Mouse (Mus musculus) left cerebral cortex, postnatal 14 days (tissue): ENCODE measurements around the gene Prpf19. TPM values are rescaled to one million over a fixed set of nuclear protein-coding genes. Genes with fewer than 3 reads are reported as not detected.
A peak's percentile ranks its signal among the peaks of the same experiment; 100 is the strongest.

Experiments
- DNase-seq, 2 experiments: peaks; one replicate each; pipeline ENCODE4 v3.0.0; 2021 to 2022; ENCODE audit warnings: low spot score in 2 of 2, mixed read lengths in 1 of 2
- intact Hi-C: fragments of 180-260 bp; cut with DNase I; formaldehyde crosslinking; loops from one replicate; pipeline ENCODE4 v1.15.1; 2025
- total RNA-seq, 2 experiments: library from RNA; stranded (reverse); gene quantifications; 2 replicates each; pipeline ENCODE4 v1.2.3; 2021

Gene Prpf19
- total RNA-seq, 2 experiments from 2014 or later: 185 to 190 TPM

DNA sequence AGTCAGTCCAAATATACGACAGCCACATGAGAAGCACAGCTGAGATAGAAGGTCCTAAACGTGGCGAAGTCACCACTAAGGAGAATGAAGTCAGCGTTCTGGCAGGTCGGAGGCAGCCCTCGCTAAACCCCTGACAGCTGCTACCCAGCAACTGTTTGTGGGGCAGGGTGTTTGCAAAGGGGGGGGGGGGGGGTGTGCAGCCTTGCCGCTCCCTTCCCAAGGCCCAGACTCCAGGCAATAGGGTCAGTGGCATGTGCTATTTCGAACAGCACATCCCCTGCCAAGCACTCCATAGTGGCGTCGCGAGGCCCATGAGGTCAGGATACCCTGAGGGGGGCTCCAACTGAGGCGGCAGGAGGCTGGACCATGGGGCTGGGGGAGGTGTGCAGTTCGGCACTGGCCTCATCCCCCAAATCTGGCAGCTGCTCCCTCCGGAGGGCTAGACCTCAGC, 14.0 kb upstream of the Prpf19 start:
- intact Hi-C loops: loop anchor here (1.0 kb wide), 1 partner anchor 11 kb away; no protein-coding TSS in a partner anchor
- DNase-seq: no peak

DNA sequence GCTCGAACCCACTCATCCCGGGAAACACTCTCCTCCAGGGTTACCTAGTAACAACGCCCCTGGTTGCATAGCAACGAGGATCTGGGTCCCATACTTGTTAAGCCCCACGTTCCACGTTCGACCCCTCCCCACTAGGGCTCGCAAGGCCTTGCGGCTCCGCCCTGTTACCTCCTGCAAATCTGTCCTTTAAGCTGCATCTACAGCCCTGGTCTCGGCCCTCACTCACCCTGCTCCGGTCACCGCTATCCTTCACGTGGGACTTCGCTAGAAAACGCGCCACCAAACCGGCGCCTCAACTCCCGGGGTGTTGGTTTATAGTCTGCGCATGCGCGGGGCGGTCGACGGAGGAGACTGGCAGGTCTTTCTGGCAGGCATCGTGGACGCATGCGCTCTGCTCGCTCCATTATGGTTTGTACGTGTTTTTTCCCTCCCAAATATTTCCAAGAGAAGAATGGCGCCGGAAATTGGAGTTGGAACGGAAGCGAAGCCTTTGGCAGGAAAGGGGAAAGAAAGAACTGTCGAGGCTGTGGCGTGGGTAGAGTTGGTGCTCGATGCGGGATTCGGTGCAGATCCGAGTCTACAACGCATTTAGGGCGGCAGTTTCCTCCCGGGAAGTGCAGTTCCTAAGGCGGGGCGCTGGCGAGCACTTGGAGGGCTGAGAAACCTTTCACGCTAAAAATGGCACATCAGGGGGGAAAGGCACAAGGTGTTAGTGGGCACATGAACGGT, 13.4 kb upstream of the Prpf19 start, which contains the start of gene Tmem109:
TSS of gene Tmem109 (minus strand) at position 576 of the 729 bp plus-strand sequence.
- DNase-seq: peak; percentile 93 to 95
- intact Hi-C loops: loop anchor here (1.0 kb wide), 1 partner anchor 11 kb away; no protein-coding TSS in a partner anchor

DNA sequence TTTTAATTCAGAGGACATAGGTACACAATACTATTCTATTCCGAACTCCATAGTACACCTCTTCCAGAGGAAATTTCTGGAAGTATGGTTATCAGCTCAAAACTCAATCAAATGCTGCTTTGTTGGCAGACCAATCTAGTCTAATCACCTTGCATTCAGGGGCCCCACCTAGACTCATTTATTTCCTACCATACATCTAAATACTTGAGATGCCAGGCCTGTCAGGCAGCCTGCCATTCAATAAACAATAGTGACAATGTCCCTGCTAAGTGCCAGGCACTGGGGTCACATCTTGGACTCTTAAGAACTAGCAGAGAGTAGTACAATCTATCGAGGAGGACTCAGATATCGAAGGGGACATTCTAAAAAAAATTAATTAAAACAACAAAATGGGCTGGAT, 2.8 kb upstream of the Prpf19 start:
- no peak for DNase-seq
- intact Hi-C loops: no loop called here

DNA sequence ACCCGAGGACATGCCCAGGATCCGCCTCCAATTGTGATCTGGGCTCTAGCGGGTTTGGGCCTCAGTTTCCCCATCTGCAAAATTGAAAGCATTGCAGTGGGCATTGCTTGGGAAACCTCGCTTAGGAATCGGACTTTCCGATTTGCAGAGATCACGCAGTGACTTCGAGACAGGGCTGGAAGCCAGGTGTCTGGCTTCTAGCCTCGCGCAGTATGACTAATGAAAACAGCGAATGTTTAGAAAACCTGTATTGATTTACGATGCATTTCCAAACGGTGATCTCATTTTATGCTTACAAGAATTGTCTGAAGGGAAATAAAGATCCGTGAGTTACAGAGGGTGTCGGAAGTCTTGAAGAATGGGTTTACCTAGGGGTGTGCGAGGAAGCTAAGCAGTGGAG, 677 bp downstream of the Prpf19 start:
- DNase-seq: no peak
- intact Hi-C loops: loop anchor here (5.0 kb wide), 1 partner anchor 47 kb away; no protein-coding TSS in a partner anchor

DNA sequence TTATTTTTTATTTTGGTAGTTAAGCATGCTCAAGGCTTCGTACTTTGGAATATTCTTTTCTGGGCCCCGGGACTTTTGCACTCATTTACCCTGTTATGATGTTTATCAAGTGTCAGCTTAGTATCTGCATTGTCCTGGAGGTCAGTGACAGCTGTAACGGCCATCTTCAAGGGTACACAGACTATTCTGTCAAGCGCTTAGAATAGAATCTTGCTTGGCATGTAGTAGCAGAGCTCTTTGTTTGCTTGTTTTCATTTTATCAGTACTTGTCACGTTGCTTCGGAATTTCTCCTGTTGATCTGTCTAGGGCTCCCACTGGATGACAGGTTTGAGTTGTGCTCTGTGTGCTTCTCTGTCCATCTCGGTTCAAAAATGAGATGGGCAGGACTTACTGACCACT, 1.8 kb downstream of the Prpf19 start:
- no peak for DNase-seq
- intact Hi-C loops: loop anchor here (5.0 kb wide), 1 partner anchor 45 kb away; no protein-coding TSS in a partner anchor

DNA sequence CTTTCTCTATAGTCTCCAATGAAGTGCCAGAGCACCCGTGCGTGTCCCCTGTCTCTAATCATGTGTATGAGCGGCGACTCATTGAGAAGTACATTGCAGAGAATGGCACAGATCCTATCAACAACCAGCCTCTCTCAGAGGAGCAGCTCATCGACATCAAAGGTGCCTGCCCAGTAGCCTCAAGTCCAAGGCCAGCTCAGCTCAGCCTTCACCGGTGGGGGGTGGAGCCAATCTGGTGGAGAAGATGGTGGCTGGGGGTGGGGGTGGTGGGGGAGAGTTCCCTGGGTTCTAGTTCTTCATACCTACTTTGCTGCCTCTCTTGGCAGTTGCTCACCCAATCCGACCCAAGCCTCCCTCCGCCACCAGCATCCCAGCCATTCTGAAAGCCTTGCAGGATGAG, 2.5 kb downstream of the Prpf19 start:
- no peak for DNase-seq
- intact Hi-C loops: loop anchor here (5.0 kb wide), 1 partner anchor 45 kb away; no protein-coding TSS in a partner anchor

DNA sequence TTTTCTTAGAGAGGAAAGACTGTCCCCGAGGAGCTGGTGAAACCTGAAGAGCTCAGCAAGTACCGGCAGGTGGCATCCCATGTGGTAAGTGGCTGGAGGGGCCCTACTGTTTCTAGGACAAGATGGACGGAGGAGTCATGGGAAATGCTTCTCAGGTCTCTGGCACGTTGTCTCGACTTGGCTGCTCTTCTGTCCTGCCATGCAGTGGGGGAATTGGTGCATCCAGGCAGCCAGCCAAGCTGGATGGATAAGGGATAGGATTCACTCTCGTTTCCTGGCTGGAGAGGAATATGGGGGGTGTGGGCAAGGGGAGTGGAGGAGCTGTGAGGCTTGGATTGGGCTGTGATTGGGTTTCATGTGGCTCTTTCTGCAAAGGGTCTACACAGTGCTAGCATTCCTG, 5.3 kb downstream of the Prpf19 start:
- intact Hi-C loops: no loop called here
- DNase-seq: no peak

DNA sequence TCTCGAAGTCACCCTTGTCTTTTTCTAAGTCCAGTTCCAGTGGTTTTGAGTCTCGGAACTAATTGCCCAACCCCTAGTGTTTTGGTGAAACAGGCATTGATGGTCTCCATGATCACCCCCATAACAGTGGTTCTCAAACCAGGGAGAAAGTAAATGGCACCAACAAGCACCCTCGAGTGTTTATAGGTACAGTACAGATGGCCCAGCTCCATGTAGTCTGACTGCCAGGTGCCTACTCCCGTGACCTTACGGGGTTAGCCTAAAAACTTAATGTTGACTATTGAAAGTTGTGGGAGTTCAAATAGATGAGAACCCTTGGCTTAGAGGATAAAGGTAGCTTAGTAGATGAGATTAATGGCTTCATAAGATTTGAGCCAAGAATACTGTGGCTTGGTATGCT, 6.0 kb downstream of the Prpf19 start:
- intact Hi-C loops: no loop called here
- no peak for DNase-seq

DNA sequence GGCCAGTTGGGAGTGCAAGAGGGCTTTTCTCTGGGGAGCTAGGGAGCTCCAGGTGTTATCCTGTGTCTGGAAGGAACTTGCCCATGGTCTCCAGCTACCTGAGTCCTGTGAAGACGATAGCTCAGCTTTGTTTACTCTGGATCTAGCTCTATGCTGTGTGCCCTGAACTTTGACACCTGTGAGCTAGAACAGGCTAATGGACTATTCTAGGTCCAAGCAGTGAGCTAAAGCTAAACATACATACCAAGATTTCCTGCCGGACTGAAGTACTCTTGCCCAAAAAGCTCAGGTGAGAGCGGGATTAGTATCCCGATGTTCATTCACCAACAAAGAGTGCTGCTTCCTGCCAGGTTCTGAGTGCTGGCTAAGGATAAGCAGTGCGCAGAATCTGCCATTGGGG, 9.5 kb downstream of the Prpf19 start:
- DNase-seq: no peak
- intact Hi-C loops: no loop called here

DNA sequence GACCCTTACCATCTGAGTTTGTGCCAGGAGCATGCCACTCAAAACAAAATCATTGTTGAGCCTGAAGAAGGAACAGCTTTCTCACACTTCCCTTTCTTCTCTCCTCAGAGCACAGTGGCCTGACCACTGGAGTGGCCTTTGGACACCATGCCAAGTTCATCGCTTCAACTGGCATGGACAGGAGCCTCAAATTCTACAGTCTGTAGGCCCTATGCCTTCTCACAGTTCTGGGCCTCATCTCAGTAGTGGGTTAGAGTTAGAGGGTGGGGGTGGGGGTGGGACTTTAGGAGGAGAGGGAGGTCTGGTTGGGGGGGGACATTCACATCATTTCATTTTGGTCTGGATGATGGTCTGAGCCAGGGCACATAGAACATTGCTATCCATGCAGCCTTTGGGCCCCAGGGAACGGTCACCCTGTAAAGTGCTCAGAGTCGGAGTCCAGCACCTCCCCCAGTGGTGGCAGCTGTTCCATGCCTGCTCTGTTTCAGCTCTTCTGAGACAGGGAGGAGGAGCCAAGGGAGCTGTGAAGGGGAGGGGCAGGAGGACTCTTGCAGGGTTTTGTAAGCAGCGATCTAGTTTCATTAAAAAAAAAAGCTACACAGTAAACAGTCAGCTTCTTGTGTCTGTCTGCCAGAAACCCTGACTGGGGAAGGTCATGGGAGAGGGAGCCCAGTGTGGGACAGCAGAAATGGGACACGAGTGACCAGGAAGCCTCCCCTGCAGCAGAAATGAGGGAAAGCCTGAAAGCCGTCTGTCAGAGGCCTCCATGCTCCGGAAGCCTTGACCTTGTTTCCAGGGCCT, 10.1 kb downstream of the Prpf19 start:
- intact Hi-C loops: loop anchor here (5.0 kb wide), 1 partner anchor 42 kb away; the partner anchor contains the start of gene Ccdc86
- peak; percentile 58 to 78 for DNase-seq

DNA sequence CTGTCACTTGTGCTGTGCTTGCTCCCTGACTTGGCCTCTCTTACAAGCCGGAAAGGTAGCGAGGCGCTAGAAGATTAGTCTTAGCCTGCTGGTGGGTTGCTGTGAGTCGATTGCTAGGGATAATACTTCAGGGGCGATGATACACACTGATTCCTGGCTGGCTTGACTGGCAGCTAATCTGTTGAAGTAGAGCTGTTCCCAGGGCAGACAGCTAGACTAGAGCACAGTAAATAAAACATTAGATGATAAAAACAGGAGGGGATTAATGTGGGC, 10.6 kb downstream of the Prpf19 start:
- no peak for DNase-seq
- intact Hi-C loops: loop anchor here (5.0 kb wide), 1 partner anchor 42 kb away; the partner anchor contains the start of gene Ccdc86

DNA sequence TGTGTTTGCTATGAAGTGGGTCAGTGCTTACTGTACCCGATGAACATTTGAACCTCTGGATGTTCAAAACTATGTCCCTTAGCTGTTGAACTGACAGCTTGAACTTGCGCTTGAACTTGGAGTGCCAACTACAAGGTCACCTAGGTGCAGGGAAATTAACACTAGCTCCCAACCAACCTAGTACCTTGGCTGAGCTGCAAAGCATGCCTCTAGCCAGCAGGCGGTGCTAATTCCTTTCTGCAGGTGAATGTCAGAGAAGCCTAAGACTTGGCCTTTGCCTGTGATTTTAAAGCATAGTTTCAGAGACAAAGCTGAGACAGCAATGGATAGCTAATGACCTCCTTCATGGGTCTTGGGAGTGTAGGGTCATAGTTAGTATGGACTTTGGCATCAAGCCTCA, 12.9 kb downstream of the Prpf19 start:
- intact Hi-C loops: loop anchor here (5.0 kb wide), 1 partner anchor 39 kb away; the partner anchor contains the start of gene Ccdc86
- peak; percentile 70 to 76 for DNase-seq

DNA sequence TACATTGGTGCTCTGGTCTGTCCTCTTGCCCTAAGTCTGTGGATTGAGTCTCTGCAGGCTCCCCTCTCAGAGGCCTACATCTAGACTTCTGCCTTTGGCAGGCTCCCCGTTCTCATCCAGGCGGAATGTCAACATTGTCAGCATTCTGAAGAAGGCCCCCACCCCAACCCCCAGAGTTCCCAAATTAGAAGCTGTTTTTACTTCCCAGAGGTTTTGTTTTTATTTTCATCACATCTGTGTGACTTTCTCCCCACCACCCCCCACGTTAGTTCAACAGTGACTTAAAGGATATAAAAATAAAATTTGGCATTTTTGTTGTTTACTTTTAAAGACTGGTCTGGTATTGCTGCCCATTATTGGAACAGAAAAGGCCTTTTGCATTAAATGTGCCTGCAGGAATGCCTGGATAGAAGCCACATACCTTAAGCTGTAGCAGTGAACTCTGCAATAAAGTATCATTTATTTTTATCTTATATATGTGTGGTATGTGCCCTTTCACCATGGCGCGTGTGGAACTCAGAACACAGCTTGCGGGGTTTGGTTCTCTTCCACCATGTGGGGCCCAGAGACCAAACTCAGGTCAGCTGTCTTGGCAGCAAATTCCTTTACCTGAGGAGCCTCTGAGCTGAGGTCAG, 14.2 kb downstream of the Prpf19 start:
- DNase-seq: no peak
- intact Hi-C loops: loop anchor here (5.0 kb wide), 1 partner anchor 38 kb away; the partner anchor contains the start of gene Ccdc86

DNA sequence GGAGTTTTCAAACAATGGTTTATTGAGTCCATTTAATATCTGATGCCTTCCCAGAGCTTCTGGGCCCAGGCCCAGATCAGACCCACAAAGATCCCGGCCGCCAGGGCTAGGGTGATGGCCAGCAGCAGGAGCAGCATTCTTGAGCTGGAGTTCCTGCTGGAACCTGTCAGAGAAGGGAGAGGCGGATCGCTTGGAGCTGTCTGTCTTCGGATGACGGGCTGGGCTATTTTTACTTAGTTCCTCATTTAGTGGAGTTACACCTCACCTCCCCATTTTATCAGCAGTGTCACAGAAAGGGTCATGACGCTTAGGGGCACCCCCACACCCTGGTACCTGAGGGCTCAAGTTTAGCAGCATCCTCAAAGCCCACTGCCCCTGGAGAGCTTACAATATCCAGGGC, 19.3 kb downstream of the Prpf19 start:
- intact Hi-C loops: no loop called here

DNA sequence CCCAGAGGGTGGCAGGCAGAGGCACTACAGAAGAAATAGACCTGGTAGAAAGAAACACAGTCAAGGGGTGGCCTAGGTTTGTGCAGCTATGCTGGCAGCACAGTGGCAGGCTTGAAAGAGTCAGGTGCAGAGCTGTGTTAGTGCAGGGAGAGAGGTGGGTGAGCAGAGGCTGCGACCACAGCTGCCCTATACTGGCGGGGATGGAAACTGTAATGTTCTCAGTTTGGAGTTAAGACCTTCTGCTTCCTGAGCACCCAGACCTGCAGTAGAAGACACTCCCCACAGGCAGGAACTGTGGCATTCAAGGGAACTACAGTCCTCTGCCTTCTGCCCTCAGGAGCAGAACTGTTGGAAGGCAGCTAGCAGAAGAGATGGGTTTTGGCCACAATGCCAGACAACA, 19.8 kb downstream of the Prpf19 start:
- DNase-seq: no peak
- intact Hi-C loops: no loop called here

More for the DNA sequence above, 19.3 kb downstream of the Prpf19 start:
- DNase-seq: no peak

DNA sequence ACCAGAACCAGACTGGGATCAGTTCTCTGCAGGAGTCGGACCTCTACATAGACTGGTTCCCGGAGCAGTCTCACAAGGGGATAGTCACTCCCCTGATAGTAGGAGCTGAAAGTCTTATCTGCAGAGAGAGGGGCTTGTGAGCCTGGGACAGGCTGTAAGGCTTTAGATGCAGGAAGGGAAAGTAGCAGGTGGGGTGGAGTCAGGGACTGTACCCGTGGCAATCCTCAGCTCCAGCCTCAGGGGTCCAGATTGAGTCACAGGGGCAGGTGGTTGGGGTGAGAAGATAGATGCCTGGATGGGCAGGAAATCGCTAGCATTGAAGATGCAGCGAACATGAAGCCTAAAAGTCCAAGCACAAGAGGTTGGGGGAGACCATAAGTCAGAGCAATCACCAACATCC, 21.5 kb downstream of the Prpf19 start:
- DNase-seq: no peak
- intact Hi-C loops: no loop called here

DNA sequence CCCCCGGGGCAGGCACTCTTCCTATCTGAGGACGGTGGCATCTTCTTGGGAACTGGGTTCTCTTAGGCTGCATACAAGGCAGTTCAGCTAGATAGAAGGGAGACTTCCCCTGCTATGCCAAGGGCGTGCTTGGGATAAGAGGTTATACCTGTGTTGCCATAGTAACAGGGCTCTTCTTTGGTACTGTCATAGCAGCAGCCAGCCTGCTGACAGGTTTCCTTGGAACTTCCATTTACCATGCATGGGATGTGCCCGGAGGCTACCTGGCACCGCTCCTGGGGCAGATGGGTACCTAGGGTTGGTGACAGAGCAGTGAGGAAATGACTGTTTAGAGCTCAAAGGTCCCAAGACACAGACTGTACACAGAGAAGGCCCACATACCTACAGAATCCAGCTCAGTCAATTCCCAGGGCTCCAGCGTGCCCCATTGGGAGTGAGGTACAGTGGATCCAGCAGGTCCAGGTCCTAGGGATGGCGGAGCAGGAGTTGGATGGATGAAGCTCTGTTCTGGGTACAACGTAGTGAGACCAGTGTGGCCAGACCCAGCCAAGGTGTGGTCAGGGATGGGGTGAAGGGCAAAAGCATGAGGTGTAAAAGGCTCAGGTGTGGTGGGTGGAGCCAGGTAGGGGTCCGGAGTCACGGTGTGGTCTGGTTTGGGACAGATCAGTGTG, 23.4 kb downstream of the Prpf19 start:
- intact Hi-C loops: no loop called here
- DNase-seq: no peak

DNA sequence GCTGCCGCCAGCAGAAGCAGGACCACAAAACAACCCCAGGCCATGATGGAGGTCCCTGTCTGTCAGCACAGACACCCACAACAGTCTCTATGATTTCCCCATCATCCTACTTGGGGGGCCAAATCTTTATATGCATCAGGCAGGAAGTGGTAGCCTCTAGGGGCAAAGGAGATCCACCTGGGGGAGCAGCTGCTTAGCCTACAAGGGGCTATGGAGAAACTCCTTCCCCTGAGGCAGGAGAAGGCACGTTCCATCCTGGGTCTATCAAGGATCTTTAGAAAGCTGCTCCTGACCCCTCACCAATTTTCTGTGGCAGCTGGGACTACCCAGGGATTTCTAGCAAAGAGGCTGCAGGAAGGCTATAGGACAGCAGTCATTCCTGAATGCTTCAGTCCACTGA, 25.5 kb downstream of the Prpf19 start, which contains the start of gene Zp1:
TSS of gene Zp1 (minus strand) at position 101 of the 400 bp plus-strand sequence.
- intact Hi-C loops: no loop called here
- no peak for DNase-seq

DNA sequence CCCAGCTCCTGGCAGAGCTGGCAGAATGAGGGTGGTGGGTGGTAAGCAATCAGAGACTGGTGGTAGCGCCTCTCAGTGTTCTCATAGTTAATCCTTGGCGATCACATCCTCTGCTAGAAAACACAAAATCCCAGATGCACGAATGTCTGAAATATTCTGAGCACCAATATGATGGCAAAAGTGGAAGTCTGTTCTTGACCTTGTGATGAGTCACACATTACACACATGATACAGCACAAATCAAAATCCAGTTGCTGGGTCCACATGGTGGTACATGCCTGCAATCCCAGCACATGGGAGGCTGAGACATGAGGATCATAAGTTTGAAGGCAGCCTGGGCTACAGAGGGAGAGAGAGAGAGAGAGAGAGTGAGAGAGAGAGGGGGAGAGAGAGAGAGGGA, 26.0 kb downstream of the Prpf19 start:
- intact Hi-C loops: no loop called here
- DNase-seq: no peak
